Mouse (Mus musculus) MEL (cell line): ENCODE results near the gene Lpin3. TPM values are rescaled to one million over a fixed set of nuclear protein-coding genes. Genes with fewer than 3 reads are reported as not detected.

ENCODE experiments used
- DNase-seq: peaks from one replicate; pipeline ENCODE4 v3.0.0; 2011; ENCODE audit warnings: low read depth, low spot score
- H3K27ac ChIP-seq: 2 replicates; pipeline ENCODE4 v1.5.1; 2012; ENCODE audit warnings: low read depth, mild to moderate bottlenecking, control low read depth, low read length, moderate library complexity; ENCODE audit not compliant: control insufficient read depth
- H3K27me3 ChIP-seq, 2 experiments: fragments of 150-350 bp in 1 of 2; sonication (generic) in 1 of 2; 2 replicates each; pipeline ENCODE4 v1.6.1; 2012; ENCODE audit warnings: low read length in 2 of 2, mild to moderate bottlenecking in 2 of 2, improper control_type of control experiment in 1 of 2, moderate library complexity in 1 of 2; ENCODE audit not compliant: insufficient read depth in 2 of 2, control insufficient read depth in 1 of 2
- H3K36me3 ChIP-seq, 2 experiments: 2 replicates each; pipeline ENCODE4 v1.6.1; 2012 to 2014; ENCODE audit warnings: low read length in 2 of 2, improper control_type of control experiment in 1 of 2, inconsistent platforms in 1 of 2, mild to moderate bottlenecking in 1 of 2; ENCODE audit not compliant: insufficient read depth in 2 of 2, control insufficient read depth in 1 of 2
- H3K4me1 ChIP-seq, 2 experiments: fragments of 150-350 bp in 1 of 2; sonication (generic) in 1 of 2; 2 replicates each; pipeline ENCODE4 v1.6.1; 2012; ENCODE audit warnings: low read length in 2 of 2, improper control_type of control experiment in 1 of 2, mild to moderate bottlenecking in 1 of 2; ENCODE audit not compliant: insufficient read depth in 2 of 2, control insufficient read depth in 1 of 2
- H3K4me3 ChIP-seq, 2 experiments: fragments of 150-350 bp in 1 of 2; sonication (generic) in 1 of 2; 2 replicates each; pipeline ENCODE4 v1.5.1; 2012; ENCODE audit warnings: low read depth in 2 of 2, low read length in 2 of 2, mild to moderate bottlenecking in 2 of 2, moderate library complexity in 2 of 2, control low read depth in 1 of 2, improper control_type of control experiment in 1 of 2; ENCODE audit not compliant: control insufficient read depth in 1 of 2, insufficient read depth in 1 of 2
- H3K79me2 ChIP-seq: 2 replicates; pipeline ENCODE4 v1.6.1; 2012; ENCODE audit warnings: mild to moderate bottlenecking, low read length, moderate library complexity; ENCODE audit not compliant: control insufficient read depth, poor library complexity, insufficient read depth
- H3K9ac ChIP-seq: 2 replicates; pipeline ENCODE4 v1.6.1; 2012; ENCODE audit warnings: low read depth, mild to moderate bottlenecking, control low read depth, low read length, moderate library complexity; ENCODE audit not compliant: control insufficient read depth, poor library complexity, severe bottlenecking
- H3K9me3 ChIP-seq: fragments of 150-350 bp; sonication (generic); replicated peaks from 2 replicates; pipeline ENCODE4 v1.6.1; 2012; ENCODE audit warnings: mild to moderate bottlenecking, low read length, improper control_type of control experiment, moderate library complexity; ENCODE audit not compliant: insufficient read depth
- EP300 ChIP-seq, 2 experiments: IDR thresholded peaks; 2 replicates each; pipeline ENCODE4 v1.6.1; 2011; ENCODE audit warnings: improper control_type of control experiment in 2 of 2, low read length in 2 of 2, low read depth in 1 of 2, mild to moderate bottlenecking in 1 of 2
- GATA1 ChIP-seq: IDR thresholded peaks from 2 replicates; pipeline ENCODE4 v1.6.1; 2011; ENCODE audit warnings: low read depth, low read length, improper control_type of control experiment
- JUND ChIP-seq: IDR thresholded peaks from 2 replicates; pipeline ENCODE4 v1.6.1; 2011; ENCODE audit warnings: low read depth, mild to moderate bottlenecking, improper control_type of control experiment, low read length
- MAFK ChIP-seq: IDR thresholded peaks from 2 replicates; pipeline ENCODE4 v1.6.1; 2011; ENCODE audit warnings: low read depth, mild to moderate bottlenecking, low read length, improper control_type of control experiment, borderline replicate concordance
- MAZ ChIP-seq: IDR thresholded peaks from 2 replicates; pipeline ENCODE4 v1.6.1; 2012; ENCODE audit warnings: low read depth, mild to moderate bottlenecking, inconsistent platforms, low read length, improper control_type of control experiment
- MEF2A ChIP-seq: IDR thresholded peaks from 2 replicates; pipeline ENCODE4 v1.6.1; 2014; ENCODE audit warnings: low read depth, mild to moderate bottlenecking, inconsistent platforms, low read length, improper control_type of control experiment; ENCODE audit not compliant: poor library complexity, insufficient replicate concordance, severe bottlenecking; ENCODE audit errors: extremely low read depth
- NELFE ChIP-seq: IDR thresholded peaks from 2 replicates; pipeline ENCODE4 v1.6.1; 2011; ENCODE audit warnings: low read depth, low read length, improper control_type of control experiment
- NRF1 ChIP-seq: IDR thresholded peaks from 2 replicates; pipeline ENCODE4 v1.6.1; 2014; ENCODE audit warnings: low read depth, mild to moderate bottlenecking, inconsistent platforms, low read length, improper control_type of control experiment, moderate library complexity; ENCODE audit not compliant: poor library complexity, insufficient read depth, severe bottlenecking
- POLR2A ChIP-seq, 2 experiments: IDR thresholded peaks; 2 replicates each; pipeline ENCODE4 v1.6.1; 2011 to 2012; ENCODE audit warnings: low read length in 2 of 2, mild to moderate bottlenecking in 2 of 2, control low read depth in 1 of 2, improper control_type of control experiment in 1 of 2, low read depth in 1 of 2, moderate library complexity in 1 of 2; ENCODE audit not compliant: control insufficient read depth in 1 of 2, insufficient read depth in 1 of 2, poor library complexity in 1 of 2
- POLR2AphosphoS2 ChIP-seq: IDR thresholded peaks from 2 replicates; pipeline ENCODE4 v1.6.1; 2011; ENCODE audit warnings: low read length, improper control_type of control experiment
- RAD21 ChIP-seq: IDR thresholded peaks from 2 replicates; pipeline ENCODE4 v1.6.1; 2011; ENCODE audit warnings: mild to moderate bottlenecking, low read depth, low read length, improper control_type of control experiment
- RCOR1 ChIP-seq: IDR thresholded peaks from 2 replicates; pipeline ENCODE4 v1.6.1; 2012; ENCODE audit warnings: low read depth, mild to moderate bottlenecking, inconsistent platforms, low read length, improper control_type of control experiment
- SMC3 ChIP-seq: IDR thresholded peaks from 2 replicates; pipeline ENCODE4 v1.6.1; 2011; ENCODE audit warnings: low read depth, low read length, improper control_type of control experiment
- TAL1 ChIP-seq: IDR thresholded peaks from 2 replicates; pipeline ENCODE4 v1.6.1; 2012; ENCODE audit warnings: mild to moderate bottlenecking, inconsistent platforms, low read length, moderate library complexity, mixed read lengths
- TCF12 ChIP-seq: IDR thresholded peaks from 2 replicates; pipeline ENCODE4 v1.6.1; 2014; ENCODE audit warnings: low read depth, mild to moderate bottlenecking, inconsistent platforms, low read length, improper control_type of control experiment, moderate library complexity
- USF1 ChIP-seq: IDR thresholded peaks from 2 replicates; pipeline ENCODE4 v1.6.1; 2014; ENCODE audit warnings: low read depth, mild to moderate bottlenecking, inconsistent platforms, low read length, improper control_type of control experiment, moderate library complexity
- ZMIZ1 ChIP-seq: IDR thresholded peaks from 2 replicates; pipeline ENCODE4 v1.6.1; 2012; ENCODE audit warnings: low read depth, mild to moderate bottlenecking, inconsistent platforms, low read length, improper control_type of control experiment, moderate library complexity
- ZNF384 ChIP-seq: IDR thresholded peaks from 2 replicates; pipeline ENCODE4 v1.6.1; 2012; ENCODE audit warnings: low read depth, mild to moderate bottlenecking, inconsistent platforms, low read length, improper control_type of control experiment
- polyA plus RNA-seq, 2 experiments: library from polyadenylated mRNA; stranded (reverse) in 1 of 2; unstranded in 1 of 2; fragments of >175 nt in 1 of 2; fragments of >200 nt in 1 of 2; gene quantifications; 2 replicates each; pipeline versions ENCODE4 v1.2.1 to v1.2.4; 2012; ENCODE audit warnings: low replicate concordance in 2 of 2, low read depth in 1 of 2; ENCODE audit not compliant: insufficient read length in 2 of 2, insufficient read depth in 1 of 2, missing spikeins in 1 of 2
- total RNA-seq: library from RNA; depleted of rRNA; stranded (reverse); fragments of 300-350 nt; gene quantifications from 2 replicates; pipeline ENCODE4 v1.2.3, GENCODE M21; 2012

Gene Lpin3
- total and polyA plus RNA-seq, 3 experiments, result 0.08 to 0.17 TPM; not detected in 1

DNA sequence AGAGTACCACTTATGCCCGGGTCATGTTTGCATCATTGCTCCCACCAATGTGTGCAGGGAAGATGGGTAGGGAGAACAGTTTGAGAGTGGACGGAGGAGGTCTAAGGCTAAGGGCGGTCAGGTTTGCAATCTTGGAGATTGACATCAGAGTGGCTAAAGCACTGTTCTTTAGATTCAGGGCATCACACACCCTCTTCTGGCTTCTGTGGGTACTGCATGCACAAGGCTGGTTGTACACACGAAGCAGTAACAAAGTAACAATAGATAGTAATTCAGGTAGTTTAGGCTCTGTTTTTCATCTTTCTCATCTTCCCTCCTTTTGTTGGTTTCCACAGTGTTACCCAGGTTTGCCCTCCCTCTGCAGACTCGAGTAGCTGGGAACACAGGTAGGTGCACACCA lies 50.9 kb downstream of the Lpin3 start:
- H3K4me3 ChIP-seq, result no peak overlapping the region
- no peak overlapping the region for H3K27ac ChIP-seq
- no peak overlapping the region for H3K9ac ChIP-seq
- DNase-seq, result no peak
- H3K27me3 ChIP-seq, result no peaks in the 10 kb centered on the region
- H3K36me3 ChIP-seq, result no peaks in the 10 kb centered on the region
- H3K4me1 ChIP-seq, result no peaks in the 10 kb centered on the region
- no peaks in the 10 kb centered on the region for H3K79me2 ChIP-seq
- no peaks in the 10 kb centered on the region for H3K9me3 ChIP-seq
- no peak for TF ChIP-seq MAFK
- no peak for TF ChIP-seq EP300 (IDR thresholded peaks at IDR 0.05; ENCODE audit: low read depth in 1 of 2, low read length in 2 of 2)
- no peak for TF ChIP-seq TAL1
- no peak for TF ChIP-seq NELFE
- TF ChIP-seq ZMIZ1, result no peak
- TF ChIP-seq SMC3, result no peak
- no peak for TF ChIP-seq MEF2A
- no peak for TF ChIP-seq POLR2AphosphoS2
- no peak for TF ChIP-seq NRF1
- no peak for TF ChIP-seq USF1
- no peak for TF ChIP-seq RCOR1
- no peak for TF ChIP-seq JUND
- TF ChIP-seq POLR2A (IDR thresholded peaks at IDR 0.05; ENCODE audit: control insufficient read depth in 1 of 2, insufficient read depth in 1 of 2, low read depth in 1 of 2, low read length in 2 of 2, poor library complexity in 1 of 2), result no peak
- TF ChIP-seq MAZ, result no peak
- TF ChIP-seq TCF12, result no peak
- no peak for TF ChIP-seq ZNF384

DNA sequence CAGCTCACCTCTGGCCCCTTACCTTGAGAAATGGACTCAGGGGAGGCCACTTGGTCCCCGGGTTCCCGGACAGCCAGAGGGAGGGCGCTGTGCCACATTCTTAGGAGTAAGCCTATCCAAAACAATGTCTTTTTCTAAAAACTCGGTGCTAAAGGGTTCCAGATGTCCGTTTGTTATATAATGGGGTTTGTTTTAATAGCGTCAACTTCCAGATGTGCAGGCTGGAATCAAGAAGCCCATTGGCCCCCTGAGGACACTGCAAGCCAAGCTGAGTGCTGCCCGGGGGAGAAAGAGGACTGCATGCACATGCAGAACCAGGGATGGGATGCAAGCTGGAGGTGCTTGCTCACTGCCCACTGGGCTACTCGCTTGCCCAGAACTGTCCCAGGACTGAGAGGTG lies 51.9 kb downstream of the Lpin3 start:
- DNase-seq, result no peak
- TF ChIP-seq POLR2AphosphoS2, result no peak
- TF ChIP-seq TAL1, result no peak
- TF ChIP-seq RAD21, result no peak
- TF ChIP-seq GATA1, result no peak

More for the DNA sequence above, 51.9 kb downstream of the Lpin3 start:
- Histone ChIP-seq H3K79me2 (no peaks in the 10 kb centered on the region), H3K27ac (no peak overlapping the region), H3K27me3 (no peaks in the 10 kb centered on the region), H3K9me3 (no peaks in the 10 kb centered on the region), H3K9ac (no peak overlapping the region), H3K4me3 (no peak overlapping the region), H3K4me1 (no peaks in the 10 kb centered on the region), H3K36me3 (no peaks in the 10 kb centered on the region)
